Mouse (Mus musculus): Measurements from ENCODE around the gene Adra2b.

The Adra2b gene

GRCm38 (mm10) chr2:127387521-127387920 lies 24.5 kb downstream of the Adra2b start:
- DNase-seq, result no peak

- no peak for DNase-seq
These were observed 27.3 kb downstream of the Adra2b start for GRCm38 (mm10) chr2:127390352-127390751.

GRCm38 (mm10) chr2:127390846-127391245 lies 27.8 kb downstream of the Adra2b start:
- DNase-seq, result no peak

GRCm38 (mm10) chr2:127391323-127391722 lies 28.3 kb downstream of the Adra2b start:
- DNase-seq, result no peak

- no peak for DNase-seq
These were observed 31.7 kb downstream of the Adra2b start for GRCm38 (mm10) chr2:127394606-127395161.

GRCm38 (mm10) chr2:127398738-127399137 lies 35.7 kb downstream of the Adra2b start:
- no peak for DNase-seq

GRCm38 (mm10) chr2:127411126-127411525 lies 48.1 kb downstream of the Adra2b start:
- DNase-seq, result no peak

- DNase-seq, result no peak
These were observed 52.8 kb downstream of the Adra2b start for GRCm38 (mm10) chr2:127415806-127416205.

- DNase-seq, result no peak
These were observed 53.7 kb downstream of the Adra2b start for GRCm38 (mm10) chr2:127416706-127417105.
